Mouse (Mus musculus) thymus, postnatal 25 days (tissue): ENCODE data around the gene Arid1a.
"Not testable (repeated sequence)": the region's sequence is repeated elsewhere in the genome, so short reads cannot be mapped to it uniquely, and the experiment has no call there.

Experiments used
- DNase-seq: peaks from one replicate; pipeline ENCODE4 v3.0.0; 2022

Arid1a gene

GRCm38 (mm10) chr4:133673666-133674330 is 82.8 kb downstream of the Arid1a start:
- peak; percentile 40 for DNase-seq

- DNase-seq, result peak; percentile 52
These were observed 83.5 kb downstream of the Arid1a start for GRCm38 (mm10) chr4:133672845-133673647.

GRCm38 (mm10) chr4:133671881-133672844 is 84.4 kb downstream of the Arid1a start, which contains the start of gene Pigv:
Gene Pigv (minus strand): TSS chr4:133672647.
- peak; percentile 96 for DNase-seq

- DNase-seq, result peak; percentile 85
These were observed 85.2 kb downstream of the Arid1a start for GRCm38 (mm10) chr4:133671184-133671880.

- DNase-seq, result no peak
These were observed 86.8 kb downstream of the Arid1a start for GRCm38 (mm10) chr4:133669652-133670210.

GRCm38 (mm10) chr4:133668537-133668936 is 88.0 kb downstream of the Arid1a start:
- no peak for DNase-seq

GRCm38 (mm10) chr4:133666199-133666598 is 90.4 kb downstream of the Arid1a start:
- peak; percentile 21 for DNase-seq

GRCm38 (mm10) chr4:133665118-133665517 is 91.5 kb downstream of the Arid1a start:
- DNase-seq, result no peak

GRCm38 (mm10) chr4:133662945-133663344 is 93.6 kb downstream of the Arid1a start:
- no peak for DNase-seq

GRCm38 (mm10) chr4:133662421-133662820 is 94.1 kb downstream of the Arid1a start:
- no peak for DNase-seq

- DNase-seq, result no peak
These were observed 96.1 kb downstream of the Arid1a start for GRCm38 (mm10) chr4:133660193-133661155.

GRCm38 (mm10) chr4:133659497-133660192 is 96.9 kb downstream of the Arid1a start:
- no peak for DNase-seq

GRCm38 (mm10) chr4:133658729-133659128 is 97.8 kb downstream of the Arid1a start:
- DNase-seq, result no peak

- DNase-seq, result no peak
These were observed 98.6 kb downstream of the Arid1a start for GRCm38 (mm10) chr4:133657829-133658458.

GRCm38 (mm10) chr4:133656997-133657396 is 99.6 kb downstream of the Arid1a start:
- no peak for DNase-seq

- DNase-seq, result no peak
These were observed 100.3 kb downstream of the Arid1a start for GRCm38 (mm10) chr4:133656294-133656693.

GRCm38 (mm10) chr4:133654070-133654469 is 102.5 kb downstream of the Arid1a start:
- DNase-seq, result not testable (repeated sequence)

GRCm38 (mm10) chr4:133652746-133653145 is 103.8 kb downstream of the Arid1a start:
- DNase-seq, result no peak

GRCm38 (mm10) chr4:133651986-133652385 is 104.6 kb downstream of the Arid1a start:
- DNase-seq, result no peak

GRCm38 (mm10) chr4:133651445-133651844 is 105.1 kb downstream of the Arid1a start:
- no peak for DNase-seq
